Mouse (Mus musculus) myocyte (in vitro differentiated cells): Measurements from ENCODE around the gene Zfp988.
"Not testable (repeated sequence)": the region's sequence is repeated elsewhere in the genome, so short reads cannot be mapped to it uniquely, and the experiment has no call there.

ENCODE experiments used
- CEBPB ChIP-seq: IDR thresholded peaks from 2 replicates; pipeline ENCODE4 v1.6.1; 2011; ENCODE audit warnings: mild to moderate bottlenecking, moderate library complexity; ENCODE audit not compliant: poor library complexity, insufficient read depth, severe bottlenecking
- MYOD1 ChIP-seq, 3 experiments: IDR thresholded peaks; one replicate each; pipeline ENCODE4 v1.6.1; 2011; ENCODE audit warnings: control low read depth in 2 of 3, low read depth in 2 of 3, mild to moderate bottlenecking in 2 of 3, moderate library complexity in 1 of 3; ENCODE audit not compliant: insufficient read length in 2 of 3, control insufficient read depth in 1 of 3
- POLR2A ChIP-seq: IDR thresholded peaks from one replicate; pipeline ENCODE4 v1.6.1; 2011; ENCODE audit warnings: low read depth, mild to moderate bottlenecking, control low read depth, moderate library complexity; ENCODE audit not compliant: insufficient read length
- SRF ChIP-seq: IDR thresholded peaks from one replicate; pipeline ENCODE4 v1.6.1; 2011; ENCODE audit warnings: low read depth; ENCODE audit not compliant: control insufficient read depth, insufficient read length
- USF1 ChIP-seq: IDR thresholded peaks from one replicate; pipeline ENCODE4 v1.6.1; 2011; ENCODE audit warnings: low read depth, mild to moderate bottlenecking, control low read depth, moderate library complexity

- TF ChIP-seq MYOD1 (IDR thresholded peaks at IDR 0.05; ENCODE audit: control insufficient read depth in 1 of 3, insufficient read length in 2 of 3, low read depth in 2 of 3); SRF; USF1; CEBPB; POLR2A: not testable (repeated sequence)
Observed at GRCm38 (mm10) chr4:147270026-147270425, 35.4 kb upstream of the Zfp988 start.
